8 mouse cellular contexts compared by ENCODE assay signal in genomic region chr2:167064601-167065295, GRCm38 (mm10). TPM values are rescaled to one million over a fixed set of nuclear protein-coding genes. Genes with fewer than 3 reads are reported as not detected.
DNase-seq lines count a peak whose midpoint lies in the region; ATAC-seq and TF ChIP-seq lines count a peak whose summit lies in the region.

No protein-coding gene starts in this region.

- no peaks in the 10 kb centered on the region for H3K9me3 ChIP-seq in heart, embryonic 11.5 days (replicated peaks; ENCODE audit: control insufficient read depth, low read length)
- H3K9me3 ChIP-seq in hindbrain, embryonic 14.5 days (ENCODE audit: control insufficient read depth, low read length): no peaks in the 10 kb centered on the region
- H3K9me3 ChIP-seq in midbrain, embryonic 13.5 days: no peaks in the 10 kb centered on the region

- no peak for TF ChIP-seq CTCF in thymus, adult 2 months (IDR thresholded peaks at IDR 0.05; ENCODE audit: borderline replicate concordance, control insufficient read depth, extremely low read depth, insufficient read depth, low read length, poor library complexity)

- no peak for TF ChIP-seq POLR2A in thymus, adult 2 months (IDR thresholded peaks at IDR 0.05; ENCODE audit: control insufficient read depth, extremely low read depth, insufficient read depth, low read length, poor library complexity)

- H3K27me3 ChIP-seq in heart, embryonic 11.5 days (ENCODE audit: control insufficient read depth, insufficient read depth, low read length): no peaks in the 10 kb centered on the region
- H3K27me3 ChIP-seq in hindbrain, embryonic 14.5 days (ENCODE audit: control insufficient read depth, insufficient read depth, low read length): no peaks in the 10 kb centered on the region
- H3K27me3 ChIP-seq in midbrain, embryonic 13.5 days: no peaks in the 10 kb centered on the region
- no peaks in the 10 kb centered on the region for H3K27me3 ChIP-seq in thymus, adult 2 months (ENCODE audit: control insufficient read depth, insufficient read depth, low read length)

- ATAC-seq in heart, embryonic 11.5 days (replicated peaks; ENCODE audit: insufficient number of reproducible peaks, low FRiP score, low TSS enrichment): no peak
- no peak for ATAC-seq in hindbrain, embryonic 14.5 days (ENCODE audit: low FRiP score)
- no peak for ATAC-seq in midbrain, embryonic 13.5 days

- peak overlapping the region; percentile 2; the same call in 1 of the 2 replicates for H3K27ac ChIP-seq in heart, embryonic 11.5 days (ENCODE audit: low read depth, low read length)
- 0 out of 2 replicates have a peak overlapping the region, but pooled peaks have one; percentile 10 for H3K27ac ChIP-seq in hindbrain, embryonic 14.5 days
- H3K27ac ChIP-seq in midbrain, embryonic 13.5 days: 0 out of 2 replicates have a peak overlapping the region, but pooled peaks have one; percentile 10
- H3K27ac ChIP-seq in thymus, adult 2 months (ENCODE audit: control insufficient read depth, insufficient read depth, low read length): no peak overlapping the region

- H3K4me3 ChIP-seq in heart, embryonic 11.5 days (ENCODE audit: low read depth, low read length): peak overlapping the region; percentile 74
- H3K4me3 ChIP-seq in hindbrain, embryonic 14.5 days (replicated peaks; ENCODE audit: low read length): peak overlapping the region; percentile 88
- H3K4me3 ChIP-seq in midbrain, embryonic 13.5 days (replicated peaks): peak overlapping the region; percentile 89
- H3K4me3 ChIP-seq in thymus, adult 2 months (ENCODE audit: control insufficient read depth, insufficient read depth, low read length): no peak overlapping the region

- no peak for DNase-seq in heart, postnatal 36 days
- peak; percentile 69 for DNase-seq in R1 (ENCODE audit: low read depth, low spot score)
- DNase-seq in hindbrain, embryonic 14.5 days (ENCODE audit: low spot score): no peak
- no peak for DNase-seq in adrenal gland, postnatal 25 days
- DNase-seq in thymus, adult 2 months: no peak
- no peak for DNase-seq in frontal cortex, postnatal 36 days (ENCODE audit: low spot score in 2 of 2)

- peak overlapping the region; percentile 93 for H3K4me2 ChIP-seq in heart, embryonic 11.5 days
- peak overlapping the region; percentile 64 for H3K4me2 ChIP-seq in hindbrain, embryonic 14.5 days (replicated peaks)
- H3K4me2 ChIP-seq in midbrain, embryonic 13.5 days (replicated peaks): peak overlapping the region; percentile 85

- intact Hi-C loops in heart, postnatal 36 days (cut with DNase I): loop anchor here (5.0 kb wide), 1 partner anchor 428 kb away; the partner anchor contains the start of genes Rnf114 and Spata2

- H3K9ac ChIP-seq in heart, embryonic 11.5 days (ENCODE audit: low read depth, low read length): peak overlapping the region; percentile 90
- H3K9ac ChIP-seq in hindbrain, embryonic 14.5 days: peak overlapping the region; percentile 85
- peak overlapping the region; percentile 74 for H3K9ac ChIP-seq in midbrain, embryonic 13.5 days (replicated peaks)

- peaks cover 11% of the 10 kb centered on the region for H3K36me3 ChIP-seq in heart, embryonic 11.5 days (ENCODE audit: control insufficient read depth, insufficient read depth, low read length)
- H3K36me3 ChIP-seq in hindbrain, embryonic 14.5 days (replicated peaks; ENCODE audit: control insufficient read depth, insufficient read depth): peaks cover 25% of the 10 kb centered on the region
- H3K36me3 ChIP-seq in midbrain, embryonic 13.5 days: peaks cover 25% of the 10 kb centered on the region
- H3K36me3 ChIP-seq in thymus, adult 2 months (ENCODE audit: control insufficient read depth, insufficient read depth, low read length): peaks cover 18% of the 10 kb centered on the region

- peaks cover under 1% of the 10 kb centered on the region for H3K4me1 ChIP-seq in heart, embryonic 11.5 days (ENCODE audit: control insufficient read depth, insufficient read depth, low read length)
- H3K4me1 ChIP-seq in hindbrain, embryonic 14.5 days (replicated peaks; ENCODE audit: control insufficient read depth, insufficient read depth, low read length): peaks cover 27% of the 10 kb centered on the region
- H3K4me1 ChIP-seq in midbrain, embryonic 13.5 days (replicated peaks): peaks cover 40% of the 10 kb centered on the region
- H3K4me1 ChIP-seq in thymus, adult 2 months (replicated peaks; ENCODE audit: control insufficient read depth, insufficient read depth, low read length): peaks cover 21% of the 10 kb centered on the region

- 27% methylated on average over 9 of the region's 9 CpGs for WGBS in heart, embryonic 11.5 days (ENCODE audit: insufficient replicate concordance)
- 26% methylated on average over 9 of the region's 9 CpGs for WGBS in hindbrain, embryonic 14.5 days
- 23% methylated on average over 9 of the region's 9 CpGs for WGBS in midbrain, embryonic 13.5 days
- 59% methylated on average over 9 of the region's 9 CpGs for WGBS in thymus, adult 2 months

RNA-seq across cellular contexts. Expression of gene Znfx1, which starts 1.9 kb away (rescaled TPM):
- polyA plus RNA-seq in heart, embryonic 11.5 days (2014; fragmentation: Nextera tagmentation; extraction: Ambion mirVana): 6.3 and 6.7 TPM in 2 replicates
- total RNA-seq in heart, postnatal 36 days (2021): 10 to 100 TPM; 36.2 to 44.8 TPM
- polyA plus RNA-seq in hindbrain, embryonic 14.5 days (2014; fragmentation: Nextera tagmentation; extraction: Ambion mirVana): 8.7 and 9.8 TPM in 2 replicates
- 6.0 and 7.8 TPM in 2 replicates for polyA plus RNA-seq in midbrain, embryonic 13.5 days (2015; fragmentation: Nextera tagmentation; extraction: Ambion mirVana)
- 49.2 and 51.7 TPM in 2 replicates for total RNA-seq in adrenal gland, postnatal 25 days (2021)
- 46.0 and 46.9 TPM in 2 replicates for polyA plus RNA-seq in thymus, adult 2 months (2012; rRNA removed)

RNA-seq across cellular contexts. Expression of gene Ddx27, which starts 49.8 kb away (rescaled TPM):
- 29.3 and 30.6 TPM in 2 replicates for polyA plus RNA-seq in heart, embryonic 11.5 days (2014; fragmentation: Nextera tagmentation; extraction: Ambion mirVana)
- total RNA-seq in heart, postnatal 36 days (2021): 10 to 100 TPM; 10.8 to 11.3 TPM
- 28.1 and 29.3 TPM in 2 replicates for polyA plus RNA-seq in hindbrain, embryonic 14.5 days (2014; fragmentation: Nextera tagmentation; extraction: Ambion mirVana)
- polyA plus RNA-seq in midbrain, embryonic 13.5 days (2015; fragmentation: Nextera tagmentation; extraction: Ambion mirVana): 40.3 TPM in 2 replicates
- total RNA-seq in adrenal gland, postnatal 25 days (2021): 33.6 and 35.8 TPM in 2 replicates
- polyA plus RNA-seq in thymus, adult 2 months (2012; rRNA removed): 46.0 and 50.6 TPM in 2 replicates
